Mouse (Mus musculus) intestine, embryonic 14.5 days (tissue): Measurements from ENCODE around the gene Mier2. TPM values are rescaled to one million over a fixed set of nuclear protein-coding genes. Genes with fewer than 3 reads are reported as not detected.
A peak's percentile ranks its signal among the peaks of the same experiment; 100 is the strongest.

ENCODE experiments used
- ATAC-seq: fragments of 200-750 bp; cut with Nextera tagmentation; replicated peaks from 2 replicates; pipeline ENCODE4 v1.8.0; 2017; ENCODE audit warnings: low read depth, moderate number of reproducible peaks, moderate TSS enrichment, moderate library complexity; ENCODE audit not compliant: low FRiP score, low TSS enrichment
- DNase-seq: peaks from one replicate; pipeline ENCODE4 v3.0.0-alpha.2; 2018; ENCODE audit warnings: low spot score
- H3K27ac ChIP-seq: fragments of 300-500 bp; sonication (generic); 2 replicates; pipeline ENCODE4 v1.5.1; 2014; ENCODE audit warnings: low read depth, mild to moderate bottlenecking, control low read depth
- H3K27me3 ChIP-seq: fragments of 300-500 bp; sonication (generic); replicated peaks from 2 replicates; pipeline ENCODE4 v1.6.1; 2014; ENCODE audit warnings: low read length, control low read depth; ENCODE audit not compliant: control insufficient read depth, insufficient read depth
- H3K36me3 ChIP-seq: fragments of 300-500 bp; sonication (generic); 2 replicates; pipeline ENCODE4 v1.6.1; 2014; ENCODE audit warnings: low read length, control low read depth; ENCODE audit not compliant: control insufficient read depth, insufficient read depth
- H3K4me1 ChIP-seq: fragments of 300-500 bp; sonication (generic); replicated peaks from 2 replicates; pipeline ENCODE4 v1.6.1; 2014; ENCODE audit warnings: low read length, control low read depth, mixed read lengths; ENCODE audit not compliant: control insufficient read depth, insufficient read depth
- H3K4me2 ChIP-seq: fragments of 300-500 bp; sonication (generic); 2 replicates; pipeline ENCODE4 v1.6.1; 2014; ENCODE audit warnings: low read length
- H3K4me3 ChIP-seq: fragments of 300-500 bp; sonication (generic); 2 replicates; pipeline ENCODE4 v1.5.1; 2014; ENCODE audit warnings: low read depth, low read length, control low read depth, mixed read lengths
- H3K9ac ChIP-seq: fragments of 300-500 bp; sonication (generic); 2 replicates; pipeline ENCODE4 v1.6.1; 2014; ENCODE audit warnings: mild to moderate bottlenecking, low read length
- H3K9me3 ChIP-seq: fragments of 300-500 bp; sonication (generic); 2 replicates; pipeline ENCODE4 v1.6.1; 2016; ENCODE audit warnings: low read length, control low read depth; ENCODE audit not compliant: control insufficient read depth
- WGBS: fragments of 180-500 bp; shearing (Covaris S2); extraction: QIAGEN DNeasy Blood & Tissue Kit; methylation state at CpG from one replicate; pipeline ENCODE4 v1.1.7; 2014; 5-methylcytosine and 5-hydroxymethylcytosine counted together
- polyA plus RNA-seq: library from polyadenylated mRNA; unstranded; fragments of >200 nt; fragmentation: Nextera tagmentation; extraction: Ambion mirVana; gene quantifications from 2 replicates; pipeline ENCODE4 v1.2.1, GENCODE M21; 2014

The Mier2 gene
- polyA plus RNA-seq, 1 experiment from 2014 or later: 47.9 TPM

- H3K4me3 ChIP-seq: no peak overlapping the region
- no peak overlapping the region for H3K9ac ChIP-seq
- H3K4me1 ChIP-seq: peaks cover 19% of the 10 kb centered on the region
- H3K27ac ChIP-seq: no peak overlapping the region
- no peaks in the 10 kb centered on the region for H3K9me3 ChIP-seq
- no peak for ATAC-seq
- no peak overlapping the region for H3K4me2 ChIP-seq
- peaks cover 62% of the 10 kb centered on the region for H3K36me3 ChIP-seq
- no peaks in the 10 kb centered on the region for H3K27me3 ChIP-seq
- 94% methylated on average over 18 of the region's 18 CpGs for WGBS
- no peak for DNase-seq
Measured at GRCm38 (mm10) chr10:79548971-79549723, 5.9 kb downstream of the Mier2 start.

- ATAC-seq (no peak), DNase-seq (no peak)
- Histone ChIP-seq H3K9me3 (no peaks in the 10 kb centered on the region), H3K27ac (no peak overlapping the region), H3K4me3 (no peak overlapping the region), H3K9ac (no peak overlapping the region), H3K27me3 (no peaks in the 10 kb centered on the region), H3K4me2 (no peak overlapping the region), H3K4me1 (peaks cover 13% of the 10 kb centered on the region), H3K36me3 (peaks cover 68% of the 10 kb centered on the region)
- WGBS: 90% methylated on average over 5 of the region's 5 CpGs
Measured at GRCm38 (mm10) chr10:79548546-79548945, 6.5 kb downstream of the Mier2 start.

GRCm38 (mm10) chr10:79547148-79547675 is 7.8 kb downstream of the Mier2 start:
- H3K4me3 ChIP-seq: no peak overlapping the region
- WGBS: 73% methylated on average over 5 of the region's 5 CpGs
- no peaks in the 10 kb centered on the region for H3K27me3 ChIP-seq
- H3K9me3 ChIP-seq: no peaks in the 10 kb centered on the region
- peaks cover 81% of the 10 kb centered on the region for H3K36me3 ChIP-seq
- H3K27ac ChIP-seq: no peak overlapping the region
- ATAC-seq (no peak), DNase-seq (no peak)
- 0 out of 2 replicates have a peak, but pooled peaks cover under 1% of the 10 kb centered on the region for H3K4me1 ChIP-seq
- H3K9ac ChIP-seq: no peak overlapping the region
- H3K4me2 ChIP-seq: no peak overlapping the region

GRCm38 (mm10) chr10:79546483-79546882 is 8.5 kb downstream of the Mier2 start:
- H3K27ac ChIP-seq: no peak overlapping the region
- ATAC-seq (no peak), DNase-seq (peak; percentile 43)
- H3K9ac ChIP-seq: no peak overlapping the region
- WGBS: 93% methylated on average over 11 of the region's 11 CpGs
- peaks cover 88% of the 10 kb centered on the region for H3K36me3 ChIP-seq
- no peaks in the 10 kb centered on the region for H3K4me1 ChIP-seq
- H3K9me3 ChIP-seq: no peaks in the 10 kb centered on the region
- H3K4me2 ChIP-seq: no peak overlapping the region
- H3K27me3 ChIP-seq: no peaks in the 10 kb centered on the region
- no peak overlapping the region for H3K4me3 ChIP-seq

- Histone ChIP-seq H3K9ac (no peak overlapping the region), H3K4me3 (no peak overlapping the region), H3K9me3 (no peaks in the 10 kb centered on the region), H3K27ac (no peak overlapping the region), H3K36me3 (peaks cover 94% of the 10 kb centered on the region), H3K27me3 (no peaks in the 10 kb centered on the region), H3K4me2 (no peak overlapping the region), H3K4me1 (no peaks in the 10 kb centered on the region)
- ATAC-seq (no peak), DNase-seq (peak; percentile 15)
- 88% methylated on average over 12 of the region's 12 CpGs for WGBS
Measured at GRCm38 (mm10) chr10:79545891-79546290, 9.1 kb downstream of the Mier2 start.

GRCm38 (mm10) chr10:79544631-79545030 is 10.4 kb downstream of the Mier2 start:
- ATAC-seq (no peak), DNase-seq (peak; percentile 25)
- no peak overlapping the region for H3K4me2 ChIP-seq
- H3K4me1 ChIP-seq: no peaks in the 10 kb centered on the region
- no peaks in the 10 kb centered on the region for H3K9me3 ChIP-seq
- no peak overlapping the region for H3K27ac ChIP-seq
- 91% methylated on average over 5 of the region's 5 CpGs for WGBS
- peaks cover 99% of the 10 kb centered on the region for H3K36me3 ChIP-seq
- no peaks in the 10 kb centered on the region for H3K27me3 ChIP-seq
- no peak overlapping the region for H3K9ac ChIP-seq
- no peak overlapping the region for H3K4me3 ChIP-seq

- peaks cover 99% of the 10 kb centered on the region for H3K36me3 ChIP-seq
- no peaks in the 10 kb centered on the region for H3K4me1 ChIP-seq
- no peak overlapping the region for H3K27ac ChIP-seq
- no peak overlapping the region for H3K4me2 ChIP-seq
- H3K9ac ChIP-seq: no peak overlapping the region
- H3K9me3 ChIP-seq: no peaks in the 10 kb centered on the region
- H3K4me3 ChIP-seq: no peak overlapping the region
- WGBS: 81% methylated on average over 9 of the region's 9 CpGs
- no peaks in the 10 kb centered on the region for H3K27me3 ChIP-seq
- ATAC-seq (no peak), DNase-seq (peak; percentile 36)
Measured at GRCm38 (mm10) chr10:79543884-79544597, 11.0 kb downstream of the Mier2 start.

- Histone ChIP-seq H3K4me3 (no peak overlapping the region), H3K4me2 (no peak overlapping the region), H3K36me3 (peaks cover 95% of the 10 kb centered on the region), H3K9me3 (no peaks in the 10 kb centered on the region), H3K27ac (no peak overlapping the region), H3K4me1 (no peaks in the 10 kb centered on the region), H3K9ac (no peak overlapping the region), H3K27me3 (no peaks in the 10 kb centered on the region)
- 94% methylated on average over 11 of the region's 11 CpGs for WGBS
- peak; percentile 45 for DNase-seq
- no peak for ATAC-seq
Measured at GRCm38 (mm10) chr10:79542171-79542570, 12.8 kb downstream of the Mier2 start.
